Mouse (Mus musculus) skeletal muscle tissue, adult 2 months (tissue): Measurements from ENCODE around the gene Cadm4.
"Not testable (repeated sequence)": the region's sequence is repeated elsewhere in the genome, so short reads cannot be mapped to it uniquely, and the experiment has no call there.

Experiments
- DNase-seq: peaks from one replicate; pipeline ENCODE4 v3.0.0-alpha.2; 2012; ENCODE audit warnings: low read depth, low spot score

Gene Cadm4

DNA sequence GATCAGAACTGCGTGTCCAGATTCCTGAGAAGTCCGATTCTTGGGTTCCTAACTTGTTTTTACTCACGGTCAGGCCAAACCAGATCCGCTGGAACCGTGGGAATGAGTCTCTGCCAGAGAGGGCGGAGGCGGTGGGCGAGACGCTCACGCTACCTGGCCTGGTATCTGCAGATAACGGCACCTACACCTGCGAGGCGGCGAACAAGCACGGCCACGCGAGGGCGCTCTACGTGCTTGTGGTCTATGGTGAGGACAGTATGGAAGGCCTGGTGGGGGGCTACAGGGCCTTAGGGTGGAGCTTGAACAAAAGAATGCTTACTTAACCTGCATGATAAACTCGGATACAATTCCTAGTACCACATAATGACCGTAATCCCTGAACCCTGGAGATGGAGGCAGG is 19.7 kb downstream of the Cadm4 start:
- no peak for DNase-seq

DNA sequence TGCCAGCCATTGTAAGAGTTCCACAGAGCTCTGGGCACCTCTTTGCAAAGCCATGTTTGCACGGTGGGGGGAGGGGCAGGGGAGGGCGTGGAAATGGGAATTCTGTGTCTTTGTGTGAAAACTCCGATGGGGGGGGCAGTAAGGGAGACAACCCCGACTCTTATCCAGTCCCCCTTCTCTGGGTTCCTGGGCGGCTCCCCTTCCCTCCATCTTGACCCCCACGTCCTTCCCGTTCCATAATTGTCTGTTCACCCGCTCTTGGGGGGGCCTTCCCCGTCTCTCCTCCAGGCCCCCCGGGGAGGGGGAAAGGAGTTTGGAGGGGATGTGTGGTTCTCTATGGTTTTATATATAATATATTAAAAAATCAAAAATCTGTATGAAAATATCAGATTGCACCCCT is 22.2 kb downstream of the Cadm4 start:
- no peak for DNase-seq

DNA sequence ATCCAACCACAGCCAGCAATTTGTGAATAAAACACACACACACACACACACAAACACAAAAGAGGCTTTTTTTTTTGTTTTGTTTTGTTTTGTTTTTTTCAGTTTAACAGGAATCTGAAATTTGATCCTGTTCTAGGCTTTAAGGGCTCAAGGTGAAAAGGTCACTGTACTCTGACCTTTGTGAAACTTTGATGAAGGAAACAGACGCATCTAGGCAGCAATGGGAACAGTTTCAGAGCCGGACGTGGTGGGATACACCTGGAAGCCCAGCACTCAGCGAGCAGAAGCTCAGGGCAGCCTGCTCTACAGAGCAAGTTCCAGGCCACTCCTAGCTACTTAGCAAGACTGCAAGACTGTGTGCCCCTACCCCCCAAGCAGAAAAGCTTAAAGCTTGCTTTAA is 23.0 kb downstream of the Cadm4 start:
- no peak for DNase-seq

DNA sequence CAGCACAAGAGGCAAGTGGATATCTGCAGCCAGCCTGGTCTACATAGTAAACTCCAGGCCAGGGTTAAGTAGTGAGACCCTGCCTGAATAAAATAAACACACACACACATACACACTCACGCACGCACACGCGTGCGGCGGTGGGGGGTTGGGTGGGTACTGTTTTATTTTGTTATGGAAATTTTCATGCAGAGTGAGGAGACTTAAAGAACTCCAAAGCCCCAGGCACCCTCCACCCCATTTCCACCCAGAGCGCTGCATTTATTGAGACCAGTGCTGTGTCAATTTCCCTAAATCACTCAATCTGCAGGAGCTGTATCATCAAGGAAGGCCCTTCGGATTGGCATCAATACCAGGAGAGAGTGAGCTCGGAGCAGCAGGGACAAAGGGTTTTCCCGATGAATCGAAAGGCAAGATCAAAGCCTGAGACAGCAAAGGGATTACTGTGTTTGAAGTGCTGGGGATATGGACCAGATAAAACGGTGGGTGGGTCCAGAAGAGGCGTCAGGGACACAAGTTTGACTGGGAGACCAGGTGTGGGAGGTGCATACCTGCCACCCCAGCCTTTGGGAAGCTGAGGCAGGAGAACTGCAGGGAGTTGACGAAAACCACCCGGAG is 23.7 kb downstream of the Cadm4 start:
- no peak for DNase-seq

DNA sequence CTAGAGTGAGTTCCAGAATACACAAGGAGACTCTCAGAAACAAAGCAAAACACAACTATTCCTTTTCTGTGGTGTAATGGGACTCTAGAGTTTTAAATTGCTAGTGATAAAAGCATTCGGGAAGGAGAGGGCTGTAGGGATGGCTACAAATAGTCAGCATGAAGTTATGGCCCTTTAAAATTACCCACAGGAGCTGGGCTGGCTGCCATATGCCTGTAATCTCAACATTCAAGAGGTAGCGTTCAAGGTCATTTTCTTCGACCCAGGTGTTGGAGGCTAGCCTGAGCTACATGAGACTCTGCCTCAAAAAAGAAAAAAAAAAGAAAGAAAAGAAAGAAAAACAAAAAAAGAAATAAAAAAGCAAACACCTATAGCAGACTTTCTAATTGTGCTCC is 24.2 kb downstream of the Cadm4 start:
- DNase-seq, result no peak

DNA sequence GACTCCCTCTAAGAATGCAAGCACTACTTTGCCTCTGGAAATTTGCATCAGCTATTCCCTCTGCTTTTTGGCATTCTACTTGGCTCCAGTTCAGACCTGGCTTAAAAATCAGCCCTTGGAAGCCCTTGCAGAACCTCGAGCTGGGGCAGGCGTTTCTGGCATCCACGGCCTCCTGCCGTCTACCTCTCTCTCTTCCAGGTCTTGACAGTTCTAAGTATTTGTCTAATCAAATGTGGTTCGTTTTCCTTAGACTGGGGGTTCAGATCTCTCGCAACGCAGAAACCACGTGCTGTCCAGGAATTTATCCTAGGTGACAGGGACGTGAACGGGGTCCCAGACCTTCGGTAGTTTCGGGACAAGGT is 24.6 kb downstream of the Cadm4 start:
- peak; percentile 35 for DNase-seq

DNA sequence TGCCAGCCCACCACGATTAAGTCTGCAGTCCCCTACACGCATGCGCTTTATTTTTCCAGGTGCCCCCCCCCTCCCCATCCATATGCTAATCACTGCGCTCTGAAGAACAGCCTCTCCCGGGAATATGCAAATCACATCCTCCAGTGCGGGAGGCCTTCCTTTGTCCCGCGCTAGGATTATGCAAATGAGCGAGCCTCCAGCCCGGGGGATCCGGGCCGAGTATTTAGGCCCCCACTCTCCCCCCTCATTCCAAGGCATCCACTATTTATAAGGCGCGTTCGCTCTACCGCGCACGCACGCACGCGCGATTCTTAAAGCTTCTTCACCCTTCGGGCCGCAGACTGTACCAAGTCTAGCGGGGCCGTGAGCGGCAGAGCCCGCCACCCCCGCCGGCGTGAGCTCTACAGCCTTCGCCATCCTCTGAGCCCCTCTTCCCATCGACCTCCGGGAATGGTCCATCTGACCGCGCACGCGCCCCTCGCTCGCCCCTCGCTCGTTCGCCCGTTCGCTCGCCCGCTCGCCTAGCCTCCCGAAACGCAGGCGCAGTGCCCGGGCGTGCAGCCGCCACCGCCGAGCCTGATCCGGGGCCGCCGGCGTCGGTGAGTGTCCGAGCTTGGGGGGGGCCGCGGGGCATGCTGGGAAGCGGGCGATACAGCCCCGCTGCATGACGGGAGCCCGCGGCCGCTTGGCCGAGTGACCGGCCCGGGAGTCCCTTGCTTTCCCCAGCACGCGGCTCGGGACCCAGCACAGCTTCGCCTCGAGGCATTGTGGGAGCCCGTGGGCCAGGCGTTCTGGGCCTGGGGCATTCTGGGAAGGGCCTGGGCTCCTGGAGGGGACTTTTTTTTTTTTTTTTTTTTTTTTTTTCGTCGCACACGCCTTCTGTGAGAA is 25.3 kb downstream of the Cadm4 start, which contains the start of gene Zfp428:
Gene Zfp428 (plus strand): TSS at position 169 of the 888 bp plus-strand sequence.
- peak; percentile 86 for DNase-seq

DNA sequence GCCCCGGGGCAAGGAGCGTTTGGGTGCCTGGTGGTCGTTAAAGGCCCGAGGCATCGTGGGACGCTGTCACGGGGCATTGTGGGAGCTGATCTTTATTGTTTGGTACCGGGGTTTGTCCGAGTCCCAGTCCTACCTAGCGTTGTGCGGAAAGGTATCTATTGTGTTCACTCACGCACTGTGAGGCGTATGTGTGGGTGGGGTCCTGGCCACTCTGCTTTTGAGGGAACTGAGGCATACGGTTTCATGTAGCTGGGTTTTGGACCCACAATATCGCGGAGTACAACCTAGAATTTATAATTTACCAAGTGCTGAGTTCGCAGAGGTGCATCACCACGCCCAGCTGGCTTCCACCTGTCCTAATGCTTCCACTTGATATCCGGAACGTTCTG is 25.9 kb downstream of the Cadm4 start:
- no peak for DNase-seq

DNA sequence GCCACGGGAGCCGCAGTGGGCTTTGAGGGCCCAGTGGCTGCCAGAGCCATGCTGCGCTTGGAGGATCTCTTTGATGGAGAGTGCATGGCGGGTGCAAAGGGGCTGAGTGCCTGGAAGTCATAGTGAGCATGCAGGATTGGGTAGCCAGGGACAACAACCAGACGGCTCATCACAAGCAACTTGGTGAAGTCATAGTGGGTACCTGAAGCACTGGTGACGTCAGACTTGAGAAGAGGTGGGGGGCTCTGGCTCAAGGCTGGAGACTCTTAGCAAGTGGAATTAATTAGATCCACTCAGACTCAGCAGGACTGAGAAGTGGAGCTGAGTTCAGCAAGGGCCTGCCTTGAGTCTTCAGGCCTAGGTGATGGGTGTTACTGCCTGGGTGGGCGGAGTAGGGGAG is 30.5 kb downstream of the Cadm4 start, which contains the start of gene AC161166.1:
Gene AC161166.1 (minus strand): TSS at position 101 of the 400 bp plus-strand sequence.
- DNase-seq, result no peak

DNA sequence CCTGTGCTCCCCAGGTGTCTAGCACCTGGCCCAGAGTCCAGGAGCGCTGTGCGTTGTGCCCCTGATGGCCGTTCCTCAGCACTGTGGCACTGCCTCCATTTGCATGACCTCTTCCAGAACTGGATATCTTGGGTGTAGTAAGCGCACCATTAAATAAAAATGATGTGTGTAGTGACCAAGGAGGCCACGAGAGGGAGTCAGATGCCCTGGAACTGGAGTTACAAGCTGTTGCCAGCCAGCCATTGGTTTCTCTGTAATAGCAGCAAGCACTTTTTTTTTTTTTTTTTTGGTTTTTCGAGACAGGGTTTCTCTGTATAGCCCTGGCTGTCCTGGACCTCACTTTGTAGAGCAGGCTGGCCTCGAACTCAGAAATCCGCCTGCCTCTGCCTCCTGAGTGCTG is 34.5 kb downstream of the Cadm4 start:
- DNase-seq, result not testable (repeated sequence)

DNA sequence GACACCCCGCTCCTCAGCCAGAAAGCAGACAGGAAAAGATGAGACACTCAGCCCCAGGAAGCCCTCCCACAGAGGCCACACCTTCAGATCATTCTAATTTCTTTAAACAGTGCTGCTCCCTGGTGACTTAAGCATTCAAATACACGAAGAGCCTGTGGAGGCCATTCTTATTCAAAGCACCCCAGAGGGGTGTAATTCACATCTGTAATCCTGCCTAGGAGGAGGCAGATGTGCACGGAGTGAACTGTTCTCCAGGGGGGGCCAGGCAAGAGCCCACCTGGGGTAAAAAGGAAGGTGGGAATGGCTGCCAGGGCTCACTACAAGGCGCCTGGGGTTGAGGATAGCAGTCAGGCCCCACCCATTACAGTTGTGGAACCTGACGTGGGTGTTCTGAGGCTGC is 35.3 kb downstream of the Cadm4 start:
- no peak for DNase-seq

DNA sequence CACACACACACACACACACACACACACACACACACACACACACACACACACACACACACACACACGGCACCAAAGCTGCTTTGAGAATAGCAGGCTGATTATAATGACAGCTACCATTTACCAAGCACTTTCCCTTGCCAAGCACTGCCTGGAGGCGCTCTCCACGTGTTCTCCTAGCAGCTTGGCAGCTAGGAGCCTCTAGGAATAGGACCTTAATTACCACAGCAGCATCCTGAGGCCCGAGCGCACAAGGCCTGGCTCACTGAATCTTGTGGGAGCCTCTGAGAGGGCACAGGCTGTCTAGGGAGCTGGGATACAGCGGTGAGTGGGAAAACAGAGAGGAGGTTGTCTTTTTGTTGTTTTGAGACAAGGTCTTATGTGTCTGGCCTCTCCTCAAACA is 35.8 kb downstream of the Cadm4 start:
- DNase-seq, result no peak

DNA sequence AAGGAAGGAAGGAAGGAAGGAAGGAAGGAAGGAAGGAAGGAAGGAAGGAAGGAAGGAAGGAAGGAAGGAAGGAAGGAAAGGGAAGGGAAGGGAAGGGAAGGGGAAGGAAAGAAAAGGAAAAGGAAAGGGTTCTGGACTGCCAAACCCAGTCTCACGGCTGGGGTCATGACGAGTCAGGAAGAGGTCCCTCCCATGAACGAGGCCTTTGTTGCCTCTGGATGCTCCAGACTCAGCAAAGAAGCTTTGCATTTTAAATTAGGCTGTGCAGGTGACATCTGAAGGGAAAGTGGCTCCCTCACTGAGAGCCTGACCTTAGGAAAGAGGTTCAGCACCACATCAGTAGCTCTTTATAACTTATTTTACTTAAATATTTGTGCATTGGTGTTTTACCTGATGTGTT is 37.3 kb downstream of the Cadm4 start:
- DNase-seq, result no peak

DNA sequence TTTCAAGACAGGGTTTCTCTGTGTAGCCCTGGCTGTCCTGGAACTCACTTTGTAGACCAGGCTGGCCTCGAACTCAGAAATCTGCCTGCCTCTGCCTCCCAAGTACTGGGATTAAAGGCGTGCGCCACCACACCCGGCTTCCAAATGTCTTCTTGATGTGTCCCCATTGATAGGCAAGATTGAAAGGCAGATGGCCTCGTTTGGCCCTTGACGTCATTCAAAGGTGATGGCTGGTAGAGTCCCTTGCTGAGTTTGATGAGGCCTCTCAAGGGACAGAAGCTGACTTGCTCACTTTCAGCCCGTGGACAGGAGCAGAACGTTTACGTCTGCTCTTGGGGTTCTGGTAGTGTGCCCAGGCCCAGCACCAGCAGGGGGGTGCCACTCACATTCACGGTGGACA is 38.2 kb downstream of the Cadm4 start:
- not testable (repeated sequence) for DNase-seq

DNA sequence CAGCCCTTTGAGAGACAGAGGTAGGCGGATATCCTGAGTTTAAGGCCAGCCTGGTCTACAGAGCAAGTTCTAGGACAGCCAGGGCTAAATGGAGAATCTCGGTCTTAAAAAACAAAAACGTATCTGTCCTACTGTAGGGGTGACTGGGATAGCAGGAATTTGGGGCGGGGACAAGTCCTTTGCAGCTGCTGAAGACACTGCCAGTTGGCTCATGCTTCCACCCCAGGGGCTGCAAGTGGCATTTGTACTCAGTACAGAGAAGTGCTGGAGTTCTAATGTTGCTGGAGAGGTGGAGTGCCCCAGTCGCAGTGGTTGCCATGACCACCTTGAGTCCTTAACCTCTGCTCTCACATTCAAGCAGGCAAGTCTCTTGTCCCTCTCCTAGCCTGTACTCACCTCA is 41.0 kb downstream of the Cadm4 start:
- no peak for DNase-seq

DNA sequence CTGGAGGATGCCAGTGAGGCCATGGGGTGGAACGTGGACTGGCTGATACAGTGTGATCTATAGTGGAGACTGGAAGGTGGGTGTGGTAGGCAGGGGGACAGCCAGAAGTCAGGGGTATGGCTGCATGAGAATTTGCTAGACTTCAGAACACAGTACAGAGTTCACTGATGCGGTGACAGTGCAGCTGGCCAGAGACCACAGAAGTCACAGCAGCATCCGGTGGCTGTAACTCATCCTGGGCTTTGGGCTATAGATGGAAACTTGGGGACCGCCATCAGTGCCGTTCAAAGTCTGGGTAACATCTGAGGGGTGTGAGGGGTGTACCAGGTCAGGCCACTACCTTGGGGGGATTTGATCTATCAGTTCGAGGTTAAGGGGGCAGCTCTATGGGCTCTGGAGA is 41.9 kb downstream of the Cadm4 start:
- DNase-seq, result no peak

DNA sequence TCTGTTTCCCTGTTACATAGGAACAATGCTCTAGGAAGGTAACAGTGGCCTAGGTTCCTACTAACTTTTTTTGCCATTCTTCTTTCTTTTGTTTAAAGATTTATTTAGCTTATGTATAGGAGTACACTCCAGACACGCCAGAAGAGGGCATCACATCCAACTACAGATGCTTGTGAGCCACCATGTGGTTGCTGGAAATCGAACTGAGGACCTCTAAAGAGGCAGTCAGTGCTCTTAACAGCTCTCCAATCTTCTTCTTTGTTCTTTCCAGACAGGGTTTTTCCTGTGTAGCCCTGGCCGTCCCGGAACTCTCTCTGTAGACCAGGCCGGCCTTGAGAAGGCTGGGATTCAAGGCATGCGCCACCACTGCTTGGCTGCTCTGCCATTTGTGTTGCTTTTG is 43.2 kb downstream of the Cadm4 start:
- no peak for DNase-seq

DNA sequence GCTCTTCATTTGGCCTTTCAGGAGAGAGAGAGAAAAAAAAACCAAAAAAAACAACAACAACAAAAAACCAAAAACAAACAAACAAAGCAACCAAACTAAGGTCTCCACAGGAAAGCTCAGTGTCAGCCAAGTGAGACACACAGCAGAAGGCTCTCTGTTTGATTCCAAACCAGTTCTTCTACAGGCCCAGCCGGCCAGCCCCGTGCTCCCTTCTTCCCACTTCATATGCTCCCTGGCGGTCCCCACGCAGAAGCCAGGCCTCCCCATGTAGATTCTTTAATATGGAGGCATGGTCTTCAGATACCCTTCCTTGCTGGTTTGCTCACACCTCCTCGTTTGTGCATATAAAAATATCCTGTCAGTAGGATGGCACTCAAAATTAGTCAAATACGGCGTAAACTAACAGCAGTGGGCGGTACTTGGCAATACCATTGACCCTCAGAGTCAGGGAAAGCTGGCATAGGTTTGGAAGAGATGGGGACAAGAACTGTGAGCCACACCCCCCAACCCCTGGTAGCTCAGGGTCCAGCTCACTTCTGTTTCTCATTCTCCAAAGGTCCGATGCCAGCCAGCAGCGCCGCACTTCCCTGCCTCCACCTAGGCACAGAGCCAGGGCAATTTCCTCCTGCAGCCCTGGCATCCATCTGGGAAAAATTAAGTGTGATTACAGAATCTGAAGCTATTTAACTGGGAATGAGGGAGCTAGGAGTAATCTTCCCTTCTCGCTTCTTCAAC is 44.0 kb downstream of the Cadm4 start:
- DNase-seq, result no peak

DNA sequence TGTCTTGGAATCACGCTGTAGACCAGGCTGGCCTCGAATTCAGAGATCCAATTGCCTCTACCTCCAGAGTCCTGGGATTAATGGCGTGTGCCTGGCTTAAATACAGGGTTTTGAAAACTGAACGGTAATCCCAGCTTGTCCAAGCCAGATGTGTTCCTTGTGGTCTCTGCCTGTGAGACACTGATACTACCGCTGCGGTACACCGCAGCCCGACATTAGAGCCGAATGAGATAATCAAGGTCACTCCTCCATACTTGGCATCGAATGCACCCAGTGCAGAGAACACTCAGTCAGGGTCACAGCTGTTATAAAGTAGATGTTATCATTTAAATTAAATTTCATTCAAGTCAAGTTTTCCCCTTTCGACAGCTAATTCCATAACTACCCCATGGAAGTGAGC is 47.0 kb downstream of the Cadm4 start:
- no peak for DNase-seq

DNA sequence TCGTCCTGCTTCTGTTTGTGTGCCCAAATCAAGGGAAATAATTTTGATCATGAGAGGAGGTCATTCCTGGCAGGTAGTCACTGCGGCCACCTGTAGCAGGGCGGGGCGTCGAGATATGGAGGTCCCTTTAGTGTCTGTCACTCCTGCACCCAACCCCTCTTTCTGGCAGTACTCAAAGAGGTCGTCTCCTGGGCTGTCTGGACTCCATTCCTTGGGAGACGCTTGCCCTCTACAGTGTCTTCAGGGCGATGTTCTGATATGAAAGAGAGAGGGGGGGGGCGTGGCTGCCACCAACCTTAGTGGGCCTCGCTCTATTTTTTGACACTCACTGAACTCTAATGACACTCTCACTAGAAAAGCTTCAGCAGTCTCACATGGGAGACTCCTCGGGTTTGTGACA is 47.8 kb downstream of the Cadm4 start:
- DNase-seq, result no peak

DNA sequence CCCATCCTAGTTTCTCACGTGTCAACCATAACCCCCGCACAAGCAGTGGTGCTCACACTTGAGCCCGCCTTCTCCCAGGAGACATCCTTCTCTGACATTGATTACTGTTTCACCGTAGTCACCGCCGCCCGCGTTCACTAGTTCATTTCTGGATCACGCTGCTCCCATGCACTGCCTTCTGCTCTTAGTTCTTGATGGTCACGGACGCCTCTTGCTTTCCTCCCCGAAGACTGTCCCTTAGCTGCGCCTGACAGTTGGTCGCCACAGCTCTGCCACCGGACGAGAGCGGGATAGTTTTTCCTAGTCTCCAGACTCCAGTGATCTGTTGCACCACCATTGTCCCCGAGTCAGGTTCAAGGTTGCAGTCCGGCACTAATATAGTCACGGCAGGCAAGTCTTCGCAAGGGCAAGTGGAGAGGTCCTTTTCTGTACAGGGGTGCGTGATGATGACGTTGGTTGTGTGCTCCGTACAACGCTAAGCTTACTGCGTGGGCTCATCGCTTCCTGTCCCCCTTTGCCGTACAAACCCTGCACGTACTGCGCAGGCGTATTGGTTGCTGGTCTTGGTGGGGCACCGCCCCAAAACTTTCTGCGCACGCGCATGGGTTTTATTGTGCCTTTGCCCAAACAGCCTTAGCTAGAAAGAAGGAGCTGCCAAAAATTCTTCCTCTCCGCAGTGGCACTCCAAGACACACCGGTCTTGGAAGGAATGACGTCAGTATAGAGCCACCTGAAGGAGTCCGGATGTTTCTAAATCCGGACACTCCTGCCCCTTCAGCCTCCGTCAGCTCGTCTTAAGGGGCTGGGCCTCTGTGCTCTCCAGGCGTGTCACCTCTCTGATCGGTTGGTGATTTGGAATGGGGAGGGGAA is 48.5 kb downstream of the Cadm4 start, which contains the start of gene Irgq:
Gene Irgq (plus strand): TSS at position 628 of the 870 bp plus-strand sequence.
- DNase-seq, result peak; percentile 100
